Mouse (Mus musculus) olfactory bulb, adult 2 months (tissue): ENCODE results near the gene Smim8. TPM values are rescaled to one million over a fixed set of nuclear protein-coding genes. Genes with fewer than 3 reads are reported as not detected.
"Not testable (repeated sequence)": the region's sequence is repeated elsewhere in the genome, so short reads cannot be mapped to it uniquely, and the experiment has no call there.

Experiments used
- H3K27ac ChIP-seq: fragments of 200-500 bp; 2 replicates; pipeline ENCODE4 v1.5.1; 2012; ENCODE audit warnings: low read depth, low read length; ENCODE audit not compliant: insufficient read depth
- H3K4me1 ChIP-seq: fragments of 200-500 bp; 2 replicates; pipeline ENCODE4 v1.6.1; 2012; ENCODE audit warnings: low read length; ENCODE audit not compliant: control insufficient read depth, insufficient read depth
- H3K4me3 ChIP-seq: fragments of 200-500 bp; 2 replicates; pipeline ENCODE4 v1.5.1; 2012; ENCODE audit warnings: mild to moderate bottlenecking, low read depth, low read length, moderate library complexity; ENCODE audit not compliant: insufficient read depth
- CTCF ChIP-seq: fragments of 200-500 bp; IDR thresholded peaks from 2 replicates; pipeline ENCODE4 v1.5.1; 2012; ENCODE audit warnings: low read depth, mild to moderate bottlenecking, low read length, moderate library complexity; ENCODE audit not compliant: insufficient read depth
- POLR2A ChIP-seq: fragments of 200-500 bp; IDR thresholded peaks from 2 replicates; pipeline ENCODE4 v1.6.1; 2012; ENCODE audit warnings: mild to moderate bottlenecking, low read depth, low read length, moderate library complexity; ENCODE audit not compliant: insufficient read depth
- WGBS: fragments of 180-500 bp; shearing (Covaris S2); methylation state at CpG from one replicate; pipeline ENCODE4 v1.1.7; 2018; 5-methylcytosine and 5-hydroxymethylcytosine counted together
- polyA plus RNA-seq: library from polyadenylated mRNA; stranded (reverse); fragments of >200 nt; gene quantifications from 2 replicates; pipeline ENCODE4 v1.2.4, GENCODE M21; 2012; ENCODE audit warnings: low replicate concordance; ENCODE audit not compliant: missing spikeins, insufficient read depth, insufficient read length

The Smim8 gene
- polyA plus RNA-seq, 1 experiment: not detected

DNA sequence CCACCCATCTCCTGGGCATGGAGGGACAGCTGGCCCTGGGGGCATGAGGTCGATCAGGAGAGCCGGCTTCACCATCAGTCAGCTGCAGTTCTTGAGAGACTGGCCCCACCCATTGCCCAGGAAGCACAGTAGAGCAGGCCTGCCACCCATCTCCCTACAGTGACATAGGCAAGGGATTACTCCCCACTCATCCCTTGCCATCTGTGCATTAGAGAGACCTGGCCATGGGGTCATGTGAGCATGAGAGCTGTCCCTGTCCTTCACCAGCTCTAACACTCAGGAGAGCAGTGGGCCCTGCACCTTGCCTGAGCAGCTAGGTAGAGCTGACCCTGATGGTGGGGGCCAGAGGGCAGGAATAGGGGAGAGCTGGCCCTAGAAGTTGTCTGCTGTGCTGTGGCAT is 7.4 kb upstream of the Smim8 start:
- H3K4me3 ChIP-seq: no peak overlapping the region
- 72% methylated on average over 2 of the region's 2 CpGs for WGBS
- no peak overlapping the region for H3K27ac ChIP-seq
- TF ChIP-seq CTCF (no peak), POLR2A (no peak)
- no peaks in the 10 kb centered on the region for H3K4me1 ChIP-seq

DNA sequence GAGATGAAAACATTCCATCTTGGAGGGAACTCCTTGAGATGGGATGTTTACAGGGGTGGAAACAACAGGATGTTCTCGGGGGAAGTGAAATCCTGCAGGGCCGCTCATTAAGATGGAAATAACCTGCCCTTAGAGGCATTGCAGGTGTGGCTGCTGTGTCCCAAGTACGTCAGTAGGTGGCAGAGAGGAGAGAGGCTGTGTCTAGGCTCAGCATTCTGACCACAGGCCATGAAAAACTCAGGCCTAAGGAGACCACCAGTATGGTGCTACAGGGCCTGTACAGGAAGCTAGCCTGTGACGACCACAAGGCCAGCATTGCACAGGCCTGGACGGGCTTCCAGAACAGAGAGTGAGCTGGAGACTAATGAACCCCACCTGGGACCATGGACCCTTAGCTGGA is 6.6 kb upstream of the Smim8 start:
- TF ChIP-seq POLR2A (no peak), CTCF (no peak)
- WGBS: 56% methylated on average over 5 of the region's 5 CpGs
- H3K4me1 ChIP-seq: no peaks in the 10 kb centered on the region
- H3K27ac ChIP-seq: no peak overlapping the region
- no peak overlapping the region for H3K4me3 ChIP-seq

DNA sequence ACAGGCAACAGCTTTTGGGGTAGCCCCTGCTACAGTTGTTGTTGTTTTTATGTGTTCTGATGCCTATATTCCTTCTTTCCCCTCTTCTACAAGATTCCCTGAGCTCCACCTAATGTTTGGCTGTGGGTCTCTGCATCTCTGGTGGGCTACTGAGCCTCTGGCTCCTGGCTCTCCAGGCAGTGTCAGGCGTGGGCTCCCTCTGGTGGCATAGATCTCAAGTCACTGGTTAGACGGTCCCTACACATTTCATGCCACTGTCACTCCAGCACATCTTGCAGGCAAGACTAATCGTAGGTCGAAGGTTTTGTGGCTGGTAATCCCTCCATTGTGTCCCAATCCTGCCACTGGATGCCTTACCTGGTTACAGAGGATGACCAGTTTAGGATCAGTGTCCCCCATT is 4.5 kb upstream of the Smim8 start:
- Histone ChIP-seq H3K4me3 (no peak overlapping the region), H3K4me1 (no peaks in the 10 kb centered on the region), H3K27ac (no peak overlapping the region)
- 22% methylated on average over 4 of the region's 4 CpGs for WGBS
- TF ChIP-seq POLR2A: no peak

DNA sequence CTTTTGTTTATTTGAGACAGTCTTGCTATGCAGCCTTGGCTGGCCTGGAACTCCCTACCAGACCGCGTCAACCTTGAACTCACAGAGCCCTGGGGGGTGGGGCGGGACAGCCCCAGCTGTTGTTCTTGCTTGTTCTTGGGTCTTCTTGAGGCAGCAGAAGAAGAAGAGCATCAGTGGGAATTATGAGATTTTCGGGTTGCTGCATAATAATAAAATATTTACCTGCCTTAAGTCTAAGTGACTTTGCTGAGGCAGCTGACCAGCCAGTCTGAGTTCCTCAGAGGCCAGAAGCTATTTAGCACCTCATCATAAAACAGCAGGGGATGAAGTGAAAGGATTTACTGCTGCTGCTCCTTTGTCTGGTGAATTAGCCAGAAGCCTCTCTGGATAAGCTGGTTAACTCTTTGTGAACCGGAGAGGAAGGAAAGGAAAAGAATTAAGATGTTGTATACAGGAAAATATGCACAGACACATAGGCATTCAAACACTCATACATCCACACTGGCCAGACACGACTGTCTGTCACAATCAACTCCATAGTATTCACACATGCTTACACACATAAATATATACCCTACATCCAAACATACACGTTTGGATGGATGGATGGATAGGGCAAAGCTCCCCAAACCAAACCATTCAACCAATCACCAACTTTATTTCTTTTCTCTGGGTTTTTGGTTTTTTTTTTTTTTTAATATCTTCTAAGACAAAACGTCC is 6.4 kb downstream of the Smim8 start:
- 29% methylated on average over 8 of the region's 8 CpGs for WGBS
- no peaks in the 10 kb centered on the region; the same call in 1 of the 2 replicates for H3K4me1 ChIP-seq
- TF ChIP-seq POLR2A (no peak), CTCF (no peak)
- no peak overlapping the region for H3K4me3 ChIP-seq
- no peak overlapping the region for H3K27ac ChIP-seq

- no peaks in the 10 kb centered on the region for H3K4me1 ChIP-seq
- no peak within 1 kb of the TSS for H3K4me3 ChIP-seq
- no peak within 1 kb of the TSS for H3K27ac ChIP-seq
- 70% methylated on average over 1 of the region's 1 CpGs for WGBS
- TF ChIP-seq CTCF (no peak), POLR2A (no peak)
Observed at GRCm38 (mm10) chr4:34756163-34756562, 22.1 kb downstream of the Smim8 start, which contains the start of gene Gm136. Gene Gm136, minus strand, starts transcription at chr4:34756263.

DNA sequence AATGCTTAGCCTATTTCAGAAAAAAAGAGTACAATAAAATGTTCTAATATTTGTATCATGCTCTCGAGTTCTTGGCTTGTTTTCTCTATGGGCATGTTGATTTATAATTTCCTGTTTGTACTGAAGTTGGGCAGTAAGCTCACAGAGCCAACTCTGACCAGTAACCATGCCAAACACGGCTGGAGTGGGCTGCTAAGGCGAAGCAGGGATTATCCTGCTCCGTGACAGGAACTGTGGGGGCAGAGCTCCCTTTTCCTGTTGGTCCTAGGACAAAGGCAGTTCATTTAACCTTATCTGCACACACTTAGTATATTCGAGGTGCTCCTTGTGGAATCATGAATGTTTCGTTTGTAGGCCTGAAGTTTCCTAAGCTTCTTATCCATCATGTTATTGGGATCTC is 29.0 kb downstream of the Smim8 start:
- WGBS: 54% methylated on average over 6 of the region's 6 CpGs
- H3K27ac ChIP-seq: no peak overlapping the region
- no peak overlapping the region for H3K4me3 ChIP-seq
- TF ChIP-seq POLR2A (no peak), CTCF (no peak)
- no peaks in the 10 kb centered on the region for H3K4me1 ChIP-seq

DNA sequence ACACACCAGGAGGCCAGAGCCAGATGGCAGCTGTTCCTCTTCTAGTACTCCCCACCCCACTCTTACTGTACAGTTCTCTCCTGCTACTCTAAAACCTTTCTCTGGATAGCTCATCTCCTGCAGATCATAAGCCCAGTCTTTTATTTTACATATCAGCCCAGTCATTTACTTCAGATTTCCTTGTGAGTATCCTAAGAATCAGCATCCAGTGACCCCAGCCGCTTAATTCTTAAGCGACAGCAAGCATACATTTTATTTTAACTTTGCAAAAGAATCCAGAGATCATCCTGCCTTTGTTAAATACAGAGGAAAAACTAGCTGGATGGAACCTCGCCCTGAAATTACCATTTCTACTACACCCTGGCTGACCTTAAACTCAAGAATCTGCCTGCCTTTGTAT is 43.8 kb downstream of the Smim8 start:
- H3K27ac ChIP-seq: no peak overlapping the region
- H3K4me3 ChIP-seq: no peak overlapping the region
- peaks cover 6% of the 10 kb centered on the region for H3K4me1 ChIP-seq
- 75% methylated on average over 3 of the region's 3 CpGs for WGBS
- no peak for TF ChIP-seq POLR2A
- TF ChIP-seq CTCF: no peak

DNA sequence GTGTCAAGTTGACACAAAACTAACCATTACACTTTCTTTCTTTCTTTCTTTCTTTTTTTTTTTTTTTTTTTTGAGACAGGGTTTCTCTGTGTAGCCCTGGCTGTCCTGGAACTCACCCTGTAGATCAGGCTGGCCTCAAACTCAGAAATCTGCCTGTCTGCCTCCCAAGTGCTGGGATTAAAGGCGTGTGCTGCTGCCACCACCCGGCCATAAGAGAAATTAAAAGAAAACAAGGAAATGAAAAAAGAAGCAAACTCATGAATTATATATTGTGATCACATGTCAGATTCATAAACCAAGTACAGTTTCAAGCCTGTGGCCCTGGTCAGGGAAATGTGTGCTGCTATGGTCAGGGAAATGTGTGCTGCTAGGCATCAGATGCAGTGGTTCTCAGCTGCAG is 44.8 kb downstream of the Smim8 start:
- not testable (repeated sequence) for H3K4me3 ChIP-seq, H3K4me1 ChIP-seq, H3K27ac ChIP-seq
- WGBS: 42% methylated on average over 2 of the region's 2 CpGs

DNA sequence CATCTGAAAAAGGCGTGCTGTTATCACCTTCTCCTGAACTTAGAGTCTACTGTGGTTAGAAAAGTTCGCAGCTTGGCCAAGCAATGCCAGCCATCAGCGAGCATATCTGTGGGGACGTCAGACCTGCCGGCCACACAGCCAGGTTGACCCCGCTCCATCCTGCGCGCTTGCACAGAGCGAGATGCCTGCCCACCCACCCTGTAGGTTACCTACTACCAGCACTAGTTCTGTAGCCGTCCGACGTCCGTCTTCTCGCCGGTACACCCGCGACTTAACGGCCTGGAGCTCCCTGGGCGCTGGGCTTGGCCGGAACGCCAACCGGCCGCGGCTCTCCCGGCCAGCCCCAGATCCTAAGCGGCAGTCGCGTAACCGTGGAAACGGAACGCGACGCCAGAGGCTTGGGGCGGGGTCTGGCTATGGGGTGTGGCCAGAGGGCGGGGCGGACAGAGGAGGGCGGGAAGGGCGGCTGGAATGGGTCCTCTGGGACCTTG is 48.3 kb downstream of the Smim8 start, which contains the start of gene Cfap206:
Cfap206 (minus strand) TSS at position 356 of the 491 bp plus-strand sequence.
- under 1% methylated on average over 38 of the region's 38 CpGs for WGBS
- H3K27ac ChIP-seq: no peak within 1 kb of the TSS

DNA sequence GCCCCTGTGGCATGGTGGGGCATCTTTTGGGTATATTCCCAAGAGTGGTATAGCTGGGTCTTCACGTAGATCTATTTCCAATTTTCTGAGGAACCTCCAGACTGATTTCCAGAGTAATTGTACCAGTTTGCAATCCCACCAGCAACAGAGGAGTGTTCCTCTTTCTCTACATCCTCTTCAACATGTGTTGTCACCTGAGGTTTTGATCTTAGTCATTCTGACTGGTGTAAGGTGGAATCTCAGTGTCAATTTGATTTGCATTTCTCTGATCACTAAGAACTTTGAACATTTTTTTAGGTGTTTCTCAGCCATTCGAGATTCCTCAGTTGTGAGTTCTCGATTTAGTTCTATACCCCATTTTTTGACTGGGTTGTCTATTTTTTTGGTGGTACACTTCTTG is 52.5 kb downstream of the Smim8 start:
- not testable (repeated sequence) for H3K4me1 ChIP-seq, H3K27ac ChIP-seq, H3K4me3 ChIP-seq
- WGBS: 93% methylated on average over 3 of the region's 3 CpGs

More for the DNA sequence above, 48.3 kb downstream of the Smim8 start, which contains the start of gene Cfap206:
- TF ChIP-seq POLR2A: no peak
- no peak for TF ChIP-seq CTCF
- Histone ChIP-seq H3K4me1 (peaks cover 6% of the 10 kb centered on the region), H3K4me3 (peak within 1 kb of the TSS; percentile 52)
